Mouse (Mus musculus): ENCODE results near the gene Ces2c. TPM values are rescaled to one million over a fixed set of nuclear protein-coding genes. Genes with fewer than 3 reads are reported as not detected.

Ces2c gene
- not detected in 2 replicates for polyA plus RNA-seq (2012)

DNA sequence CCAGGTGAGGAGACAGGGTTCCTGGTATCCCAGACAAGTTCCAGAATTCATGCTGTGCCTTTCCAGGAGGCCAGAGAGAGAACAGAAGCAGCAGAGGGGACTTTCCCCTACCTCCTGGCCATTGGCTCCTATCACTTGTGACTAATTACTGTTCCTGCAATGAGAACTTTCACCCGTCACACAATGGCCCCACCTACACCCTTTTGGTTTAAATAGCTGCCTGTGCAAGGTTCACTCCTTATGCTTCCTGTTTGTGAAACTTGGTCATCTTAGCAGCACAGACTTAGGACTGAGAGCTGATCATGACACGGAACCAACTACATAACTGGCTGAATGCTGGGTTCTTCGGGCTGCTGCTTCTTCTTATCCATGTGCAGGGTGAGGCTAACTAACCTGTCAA lies at the start of gene Ces2c:
Gene Ces2c, plus strand, starts transcription at position 238 of the 400 bp plus-strand sequence.
- TF ChIP-seq TAL1 (IDR thresholded peaks at IDR 0.05; ENCODE audit: low read length) (no peak), GATA1 (IDR thresholded peaks at IDR 0.05; ENCODE audit: low read length) (no peak)

DNA sequence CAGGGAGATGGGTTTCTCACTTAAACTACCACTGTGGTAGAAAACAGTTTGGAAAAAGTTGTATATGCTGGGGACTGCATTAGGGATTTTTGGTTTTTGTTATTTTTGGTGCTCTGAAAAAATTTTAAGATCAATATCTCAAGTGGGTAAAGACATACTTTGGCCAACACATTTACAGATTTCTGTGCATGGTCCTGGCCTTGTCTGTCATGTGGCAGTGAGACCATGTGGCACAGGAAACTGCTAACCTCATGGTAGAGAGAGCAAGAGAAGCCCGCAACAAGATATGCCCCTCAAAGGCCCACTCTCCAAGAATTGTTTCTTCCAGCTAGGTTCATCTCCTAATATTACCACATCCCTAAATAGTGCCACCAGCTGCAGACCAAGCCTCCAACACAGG lies 47.5 kb upstream of the Ces2c start:
- Histone ChIP-seq H3K9me3 (ENCODE audit: control insufficient read depth, low read length) (peaks cover 2% of the 10 kb centered on the region; the same call in 1 of the 2 replicates), H3K4me3 (replicated peaks) (no peak overlapping the region), H3K4me1 (ENCODE audit: control insufficient read depth) (no peaks in the 10 kb centered on the region), H3K27me3 (ENCODE audit: control insufficient read depth) (no peaks in the 10 kb centered on the region), H3K36me3 (ENCODE audit: control insufficient read depth) (no peaks in the 10 kb centered on the region)
- TF ChIP-seq TAL1 (IDR thresholded peaks at IDR 0.05; ENCODE audit: low read length) (no peak), GATA1 (IDR thresholded peaks at IDR 0.05; ENCODE audit: low read length) (no peak)

More for the DNA sequence above, at the start of gene Ces2c:
- no peaks in the 10 kb centered on the region for H3K4me1 ChIP-seq (ENCODE audit: control insufficient read depth)
- H3K4me3 ChIP-seq (replicated peaks), result no peak within 1 kb of the TSS
- H3K9me3 ChIP-seq (ENCODE audit: control insufficient read depth, low read length), result no peaks in the 10 kb centered on the region
- no peaks in the 10 kb centered on the region for H3K27me3 ChIP-seq (ENCODE audit: control insufficient read depth)
- H3K36me3 ChIP-seq (ENCODE audit: control insufficient read depth), result no peaks in the 10 kb centered on the region

DNA sequence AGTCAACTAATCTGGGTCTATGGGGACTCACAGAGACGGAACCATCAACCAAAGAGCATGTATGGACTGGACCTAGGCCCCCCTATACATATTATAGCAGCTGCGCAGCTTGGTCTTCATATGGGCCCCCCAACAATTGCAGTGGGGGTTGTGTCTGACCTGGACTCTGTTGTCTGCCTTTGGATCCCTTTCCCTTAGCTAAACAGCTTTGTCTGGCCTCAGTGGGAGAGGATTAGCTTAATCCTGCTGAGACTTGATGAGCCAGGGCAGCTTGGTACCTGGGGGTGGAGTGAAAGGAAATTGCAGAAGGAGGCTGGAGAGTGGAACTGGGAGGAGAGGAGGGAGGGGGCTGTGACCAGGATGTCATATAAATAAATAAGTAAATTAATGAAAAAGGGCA lies 40.7 kb upstream of the Ces2c start:
- TF ChIP-seq TAL1 (IDR thresholded peaks at IDR 0.05; ENCODE audit: low read length) (no peak), GATA1 (IDR thresholded peaks at IDR 0.05; ENCODE audit: low read length) (no peak)
- no peaks in the 10 kb centered on the region for H3K9me3 ChIP-seq (ENCODE audit: control insufficient read depth, low read length)
- H3K4me1 ChIP-seq (ENCODE audit: control insufficient read depth), result peaks cover 1% of the 10 kb centered on the region; the same call in 1 of the 2 replicates
- no peaks in the 10 kb centered on the region for H3K27me3 ChIP-seq (ENCODE audit: control insufficient read depth)
- H3K36me3 ChIP-seq (ENCODE audit: control insufficient read depth), result no peaks in the 10 kb centered on the region
- H3K4me3 ChIP-seq (replicated peaks), result no peak overlapping the region

DNA sequence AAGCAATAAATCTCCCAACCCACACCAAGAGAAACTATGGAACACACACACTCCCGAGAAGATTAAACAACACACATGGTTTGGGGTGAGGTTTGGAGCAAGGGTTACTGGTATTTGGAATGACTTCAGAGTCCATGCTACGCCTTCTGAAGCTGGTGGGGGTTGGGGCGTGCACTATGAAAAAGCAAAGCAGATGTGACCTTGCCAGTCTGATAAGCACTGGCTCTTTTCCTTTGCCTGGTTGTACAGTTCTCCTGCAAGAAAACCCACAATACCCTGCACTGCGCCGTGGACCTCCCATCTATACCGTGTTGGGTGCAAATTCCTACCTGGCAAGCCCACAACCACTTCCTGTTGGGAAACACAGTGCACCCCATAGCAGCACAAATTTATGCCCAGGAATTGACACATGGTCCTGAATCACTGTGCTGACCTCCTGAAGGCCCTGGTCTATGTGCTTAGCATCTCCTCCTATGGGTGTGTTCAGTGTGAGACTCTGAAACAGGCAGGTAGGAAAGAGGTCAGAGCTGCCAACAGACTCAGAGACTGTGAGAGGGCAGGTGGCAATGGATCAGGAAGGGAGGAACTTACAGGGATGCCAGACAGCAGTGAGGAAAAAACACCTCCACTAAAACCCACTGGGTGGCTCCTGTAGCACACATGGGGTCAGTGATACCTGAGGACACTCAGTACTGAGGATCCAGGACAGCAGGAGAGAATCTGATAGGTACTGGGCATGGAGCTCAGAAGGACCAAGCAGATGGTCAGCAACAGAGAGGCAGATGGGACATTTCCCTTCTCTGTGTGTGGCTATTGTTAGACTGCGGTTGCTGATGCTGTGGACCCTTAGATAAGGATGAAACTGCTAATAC lies 38.1 kb upstream of the Ces2c start:
- no peaks in the 10 kb centered on the region for H3K9me3 ChIP-seq (ENCODE audit: control insufficient read depth, low read length)
- H3K27me3 ChIP-seq (ENCODE audit: control insufficient read depth), result no peaks in the 10 kb centered on the region
- H3K4me1 ChIP-seq (ENCODE audit: control insufficient read depth), result peaks cover 1% of the 10 kb centered on the region; the same call in 1 of the 2 replicates
- H3K36me3 ChIP-seq (ENCODE audit: control insufficient read depth), result no peaks in the 10 kb centered on the region
- H3K4me3 ChIP-seq (replicated peaks), result no peak overlapping the region
- TF ChIP-seq TAL1 (IDR thresholded peaks at IDR 0.05; ENCODE audit: low read length) (no peak), GATA1 (IDR thresholded peaks at IDR 0.05; ENCODE audit: low read length) (no peak)

DNA sequence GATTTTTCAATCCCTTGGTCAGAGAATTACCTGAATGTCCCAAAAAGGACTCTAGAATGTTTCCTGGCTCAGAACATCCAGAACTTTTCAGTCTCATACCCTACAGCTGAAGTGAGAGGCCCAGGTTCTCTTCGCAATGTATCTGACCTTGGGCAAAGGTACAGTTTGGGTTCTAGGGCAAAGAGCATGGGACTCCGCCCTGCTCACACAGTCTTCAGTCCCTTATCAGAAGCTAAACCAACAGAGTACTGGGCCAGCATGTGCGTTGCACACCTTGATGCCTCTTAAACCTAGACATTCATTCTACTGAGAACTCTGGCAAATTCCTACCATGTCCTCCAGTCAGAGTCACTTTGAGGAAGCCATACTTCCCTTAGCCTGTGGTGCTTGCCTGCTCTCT lies 37.4 kb upstream of the Ces2c start:
- H3K36me3 ChIP-seq (ENCODE audit: control insufficient read depth), result no peaks in the 10 kb centered on the region
- TF ChIP-seq TAL1 (IDR thresholded peaks at IDR 0.05; ENCODE audit: low read length) (no peak), GATA1 (IDR thresholded peaks at IDR 0.05; ENCODE audit: low read length) (no peak)

DNA sequence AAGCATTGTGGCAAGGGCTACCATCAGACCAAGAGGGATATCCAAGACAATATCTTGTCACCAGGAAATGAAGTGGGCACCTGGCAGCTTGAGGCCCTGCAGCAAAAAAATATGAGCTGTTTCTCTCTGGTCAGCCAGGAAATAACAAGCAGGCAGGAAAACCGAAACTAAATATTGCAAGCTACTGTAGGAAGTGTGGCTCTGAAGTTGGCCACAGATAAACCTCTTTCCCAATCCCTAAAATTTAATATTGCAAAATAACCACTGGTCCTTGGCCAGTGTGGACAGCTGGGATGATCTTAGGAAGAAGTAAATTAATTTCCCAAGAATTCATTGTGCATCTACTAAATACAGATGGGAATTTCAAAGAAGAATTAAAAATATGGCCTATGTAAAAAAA lies 20.0 kb upstream of the Ces2c start:
- Histone ChIP-seq H3K9me3 (ENCODE audit: control insufficient read depth, low read length) (no peaks in the 10 kb centered on the region), H3K27me3 (ENCODE audit: control insufficient read depth) (no peaks in the 10 kb centered on the region), H3K4me1 (ENCODE audit: control insufficient read depth) (no peaks in the 10 kb centered on the region), H3K4me3 (replicated peaks) (no peak overlapping the region), H3K36me3 (ENCODE audit: control insufficient read depth) (no peaks in the 10 kb centered on the region)
- no peak for TF ChIP-seq TAL1 (IDR thresholded peaks at IDR 0.05; ENCODE audit: low read length)
- TF ChIP-seq GATA1 (IDR thresholded peaks at IDR 0.05; ENCODE audit: low read length), result no peak

More for the DNA sequence above, 37.4 kb upstream of the Ces2c start:
- no peaks in the 10 kb centered on the region for H3K9me3 ChIP-seq (ENCODE audit: control insufficient read depth, low read length)
- no peaks in the 10 kb centered on the region for H3K27me3 ChIP-seq (ENCODE audit: control insufficient read depth)
- H3K4me3 ChIP-seq (replicated peaks), result no peak overlapping the region
- peaks cover 1% of the 10 kb centered on the region; the same call in 1 of the 2 replicates for H3K4me1 ChIP-seq (ENCODE audit: control insufficient read depth)

DNA sequence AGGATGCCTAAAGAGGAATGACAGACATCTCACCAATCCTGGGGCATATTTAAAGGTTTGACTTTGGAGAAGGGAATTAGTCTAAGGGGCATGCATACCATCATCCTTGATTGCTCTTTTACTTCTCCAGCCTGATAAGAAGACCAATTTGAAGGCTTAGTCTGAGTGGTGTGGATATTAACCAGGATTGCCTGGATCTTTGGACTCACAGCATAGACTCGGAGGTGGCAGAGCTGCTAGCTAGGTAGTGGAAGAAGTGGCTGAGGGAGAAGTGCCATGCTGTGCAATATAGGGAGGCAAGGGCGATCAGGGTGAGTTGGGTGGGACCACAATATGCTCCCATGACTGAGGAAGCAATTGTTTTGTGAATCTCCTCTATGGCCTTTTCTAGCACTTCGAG lies 18.6 kb upstream of the Ces2c start:
- Histone ChIP-seq H3K4me3 (replicated peaks) (no peak overlapping the region), H3K27me3 (ENCODE audit: control insufficient read depth) (no peaks in the 10 kb centered on the region), H3K4me1 (ENCODE audit: control insufficient read depth) (no peaks in the 10 kb centered on the region), H3K36me3 (ENCODE audit: control insufficient read depth) (no peaks in the 10 kb centered on the region), H3K9me3 (ENCODE audit: control insufficient read depth, low read length) (no peaks in the 10 kb centered on the region)
- TF ChIP-seq GATA1 (IDR thresholded peaks at IDR 0.05; ENCODE audit: low read length), result no peak
- no peak for TF ChIP-seq TAL1 (IDR thresholded peaks at IDR 0.05; ENCODE audit: low read length)

DNA sequence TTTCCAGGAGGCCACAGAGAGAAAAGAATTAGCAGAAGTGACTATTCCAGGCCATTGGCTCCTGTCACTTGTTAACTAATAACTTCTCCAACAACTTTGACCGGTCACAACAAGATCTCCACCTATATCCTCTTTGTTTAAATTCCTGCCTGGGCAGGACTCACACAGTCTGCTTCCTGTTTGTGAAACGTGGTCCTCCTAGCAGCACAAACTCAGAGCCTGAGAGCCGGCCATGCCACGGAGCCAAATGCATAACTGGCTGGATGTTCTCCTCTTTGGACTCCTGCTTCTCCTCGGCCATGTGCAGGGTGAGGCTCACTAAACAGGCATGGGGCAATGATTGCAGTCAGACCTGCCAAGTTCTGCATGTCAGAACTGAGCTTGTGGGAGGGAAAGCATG lies 15.4 kb upstream of the Ces2c start, which contains the start of gene Ces2b:
Gene Ces2b, plus strand, starts transcription at position 133 of the 400 bp plus-strand sequence.
- H3K36me3 ChIP-seq (ENCODE audit: control insufficient read depth), result no peaks in the 10 kb centered on the region

DNA sequence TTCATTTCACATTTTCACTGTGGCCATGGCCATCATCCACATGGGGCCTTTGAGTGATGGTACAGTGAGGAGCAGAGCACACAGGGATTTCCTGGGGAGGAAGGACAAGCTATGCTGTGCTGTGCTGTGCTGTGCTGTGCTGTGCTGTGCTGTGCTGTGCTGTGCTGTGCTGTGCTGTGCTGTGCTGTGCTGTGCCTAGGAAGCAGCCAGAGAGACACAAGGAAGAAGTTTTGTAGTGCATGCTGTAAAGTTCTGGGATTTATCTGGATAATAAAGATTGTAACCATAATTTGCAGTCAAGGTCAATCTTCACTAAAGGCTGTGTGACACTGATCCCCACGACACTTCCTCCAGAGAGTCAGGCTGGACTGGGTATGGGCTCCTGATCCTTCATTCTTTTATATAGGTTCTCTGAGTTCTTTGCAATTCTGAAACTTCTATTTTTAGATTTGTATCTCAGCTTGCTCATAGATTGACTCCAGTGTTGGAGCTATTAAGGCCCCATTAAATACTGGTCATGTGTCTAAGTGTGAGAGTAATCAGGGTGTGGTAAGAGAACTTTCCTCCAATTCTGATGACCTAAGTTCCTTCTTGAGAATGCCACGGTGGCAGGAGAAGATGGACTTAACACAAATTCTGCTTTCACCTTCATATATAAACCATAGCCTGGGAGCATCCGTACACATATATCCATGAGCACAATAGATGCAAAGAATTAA lies 5.3 kb upstream of the Ces2c start:
- Histone ChIP-seq H3K36me3 (ENCODE audit: control insufficient read depth) (no peaks in the 10 kb centered on the region), H3K4me3 (replicated peaks) (no peak overlapping the region)
- TF ChIP-seq TAL1 (IDR thresholded peaks at IDR 0.05; ENCODE audit: low read length), result no peak
- TF ChIP-seq GATA1 (IDR thresholded peaks at IDR 0.05; ENCODE audit: low read length), result no peak

More for the DNA sequence above, 15.4 kb upstream of the Ces2c start, which contains the start of gene Ces2b:
- Histone ChIP-seq H3K27me3 (ENCODE audit: control insufficient read depth) (no peaks in the 10 kb centered on the region), H3K4me3 (replicated peaks) (no peak within 1 kb of the TSS), H3K4me1 (ENCODE audit: control insufficient read depth) (no peaks in the 10 kb centered on the region), H3K9me3 (ENCODE audit: control insufficient read depth, low read length) (no peaks in the 10 kb centered on the region)
- TF ChIP-seq TAL1 (IDR thresholded peaks at IDR 0.05; ENCODE audit: low read length) (no peak), GATA1 (IDR thresholded peaks at IDR 0.05; ENCODE audit: low read length) (no peak)

More for the DNA sequence above, 5.3 kb upstream of the Ces2c start:
- Histone ChIP-seq H3K27me3 (ENCODE audit: control insufficient read depth) (no peaks in the 10 kb centered on the region), H3K4me1 (ENCODE audit: control insufficient read depth) (no peaks in the 10 kb centered on the region), H3K9me3 (ENCODE audit: control insufficient read depth, low read length) (no peaks in the 10 kb centered on the region)
